Comparison of ENCODE assay signal across 8 mouse cellular contexts in genomic region chr9:40731591-40732048, GRCm38 (mm10). TPM values are rescaled to one million over a fixed set of nuclear protein-coding genes. Genes with fewer than 3 reads are reported as not detected.
DNase-seq lines count a peak whose midpoint lies in the region; ATAC-seq lines count a peak whose summit lies in the region.

No protein-coding gene starts in this region.

- H3K9ac ChIP-seq in heart, embryonic 15.5 days, result peak overlapping the region; percentile 63
- peak overlapping the region; percentile 43 for H3K9ac ChIP-seq in hindbrain, embryonic 11.5 days (ENCODE audit: low read depth, low read length)
- no peak overlapping the region for H3K9ac ChIP-seq in midbrain, embryonic 12.5 days (replicated peaks)

- 12% methylated on average over 7 of the region's 7 CpGs for WGBS in heart, embryonic 15.5 days
- WGBS in hindbrain, embryonic 11.5 days, result 12% methylated on average over 7 of the region's 7 CpGs
- WGBS in midbrain, embryonic 12.5 days, result 14% methylated on average over 7 of the region's 7 CpGs

- H3K27me3 ChIP-seq in heart, embryonic 15.5 days, result no peaks in the 10 kb centered on the region
- no peaks in the 10 kb centered on the region for H3K27me3 ChIP-seq in hindbrain, embryonic 11.5 days (ENCODE audit: control insufficient read depth, insufficient read depth, low read length)
- H3K27me3 ChIP-seq in midbrain, embryonic 12.5 days, result no peaks in the 10 kb centered on the region

- H3K4me3 ChIP-seq in heart, embryonic 15.5 days, result peak overlapping the region; percentile 58
- H3K4me3 ChIP-seq in hindbrain, embryonic 11.5 days (ENCODE audit: low read depth, low read length), result peak overlapping the region; percentile 32
- H3K4me3 ChIP-seq in midbrain, embryonic 12.5 days, result peak overlapping the region; percentile 41

- DNase-seq in heart, postnatal 25 days (ENCODE audit: low spot score), result no peak
- DNase-seq in R1 (ENCODE audit: low read depth, low spot score), result peak; percentile 72
- DNase-seq in hindbrain, embryonic 11.5 days (ENCODE audit: low spot score), result no peak
- no peak for DNase-seq in testis, postnatal 14 days (ENCODE audit: low spot score)
- no peak for DNase-seq in spleen, postnatal 14 days (ENCODE audit: low spot score in 2 of 2)
- DNase-seq in testis, postnatal 10 days (ENCODE audit: low spot score), result no peak

- H3K9me3 ChIP-seq in heart, embryonic 15.5 days (replicated peaks), result no peaks in the 10 kb centered on the region
- no peaks in the 10 kb centered on the region for H3K9me3 ChIP-seq in hindbrain, embryonic 11.5 days (ENCODE audit: control insufficient read depth, low read length)
- no peaks in the 10 kb centered on the region for H3K9me3 ChIP-seq in midbrain, embryonic 12.5 days

- H3K4me2 ChIP-seq in heart, embryonic 15.5 days, result peak overlapping the region; percentile 88
- H3K4me2 ChIP-seq in hindbrain, embryonic 11.5 days (replicated peaks; ENCODE audit: low read depth, low read length), result peak overlapping the region; percentile 72
- peak overlapping the region; percentile 72 for H3K4me2 ChIP-seq in midbrain, embryonic 12.5 days (replicated peaks)

- H3K27ac ChIP-seq in heart, embryonic 15.5 days, result peak overlapping the region; percentile 85
- peak overlapping the region; percentile 90 for H3K27ac ChIP-seq in hindbrain, embryonic 11.5 days (ENCODE audit: low read depth, low read length)
- peak overlapping the region; percentile 89 for H3K27ac ChIP-seq in midbrain, embryonic 12.5 days (replicated peaks)

- peaks cover 13% of the 10 kb centered on the region for H3K4me1 ChIP-seq in heart, embryonic 15.5 days (replicated peaks)
- no peaks in the 10 kb centered on the region for H3K4me1 ChIP-seq in hindbrain, embryonic 11.5 days (replicated peaks; ENCODE audit: control insufficient read depth, insufficient read depth, low read length)
- H3K4me1 ChIP-seq in midbrain, embryonic 12.5 days, result peaks cover 16% of the 10 kb centered on the region; the same call in 1 of the 2 replicates

- ATAC-seq in heart, embryonic 15.5 days (replicated peaks; ENCODE audit: insufficient number of reproducible peaks, insufficient read depth, low FRiP score, low read depth), result no peak
- 0 out of 2 replicates have a peak, but pooled peaks have one; percentile 17 for ATAC-seq in hindbrain, embryonic 11.5 days (ENCODE audit: low FRiP score)
- no peak for ATAC-seq in midbrain, embryonic 12.5 days (ENCODE audit: low FRiP score, low read depth)

- H3K36me3 ChIP-seq in heart, embryonic 15.5 days, result no peaks in the 10 kb centered on the region
- no peaks in the 10 kb centered on the region for H3K36me3 ChIP-seq in hindbrain, embryonic 11.5 days (ENCODE audit: control insufficient read depth, insufficient read depth, low read length)
- H3K36me3 ChIP-seq in midbrain, embryonic 12.5 days, result no peaks in the 10 kb centered on the region

- intact Hi-C loops in heart, postnatal 25 days (cut with DNase I), result no loop called here

RNA-seq across cellular contexts. Expression of gene Clmp, which starts 45.9 kb away (rescaled TPM):
- polyA plus RNA-seq in heart, embryonic 15.5 days (2015; fragmentation: Nextera tagmentation; extraction: Ambion mirVana), result 7.9 and 9.8 TPM in 2 replicates
- total RNA-seq in heart, postnatal 25 days (2021), result 1 to 10 TPM; 3.4 to 7.0 TPM
- 44.1 and 45.6 TPM in 2 replicates for polyA plus RNA-seq in hindbrain, embryonic 11.5 days (2014; fragmentation: Nextera tagmentation; extraction: Ambion mirVana)
- polyA plus RNA-seq in midbrain, embryonic 12.5 days (2016; fragmentation: Nextera tagmentation; extraction: Ambion mirVana), result 40.8 and 47.4 TPM in 2 replicates
